In genomic region chr14:10139311-10139710, GRCm38 (mm10) we compare ENCODE assay signal across 20 mouse cellular contexts.
DNase-seq lines count a peak whose midpoint lies in the region; ATAC-seq and TF ChIP-seq lines count a peak whose summit lies in the region.
"Had no signal": no experiment of that assay in that cellular context is flagged by ENCODE, and none has a peak within 500 bp of the region (broad histone marks: within the 10 kb centered on the region; RNA-seq: fewer than 3 reads in every experiment).

No protein-coding gene starts in this region.

- H3K4me2 ChIP-seq in liver, embryonic 11.5 days: no peak overlapping the region
- no peak overlapping the region for H3K4me2 ChIP-seq in midbrain, embryonic 14.5 days (ENCODE audit: low read length)
- H3K4me2 ChIP-seq: embryonic facial prominence, embryonic 13.5 days; heart, embryonic 13.5 days; hindbrain, embryonic 14.5 days had no signal

- no peak overlapping the region for H3K4me3 ChIP-seq in liver, adult 2 months (ENCODE audit: insufficient read depth, low read depth, low read length)
- no peak overlapping the region for H3K4me3 ChIP-seq in liver, embryonic 11.5 days (ENCODE audit: low read depth, low read length)
- no peak overlapping the region for H3K4me3 ChIP-seq in midbrain, embryonic 14.5 days (replicated peaks; ENCODE audit: low read depth, low read length)
- H3K4me3 ChIP-seq: embryonic facial prominence, embryonic 13.5 days; gastrocnemius, adult 2 months; heart, embryonic 13.5 days had no signal

- TF ChIP-seq POLR2A in liver, adult 2 months (IDR thresholded peaks at IDR 0.05; ENCODE audit: extremely low read depth, insufficient read depth, low read length): no peak

- no peaks in the 10 kb centered on the region for H3K27me3 ChIP-seq in liver, adult 2 months (ENCODE audit: control insufficient read depth, insufficient read depth, low read length)
- no peaks in the 10 kb centered on the region for H3K27me3 ChIP-seq in liver, embryonic 11.5 days (replicated peaks; ENCODE audit: control insufficient read depth, insufficient read depth, low read length)
- H3K27me3 ChIP-seq in midbrain, embryonic 14.5 days (ENCODE audit: control insufficient read depth, insufficient read depth, low read length): no peaks in the 10 kb centered on the region
- H3K27me3 ChIP-seq: embryonic facial prominence, embryonic 13.5 days; heart, embryonic 13.5 days had no signal

- H3K27ac ChIP-seq in liver, adult 2 months (replicated peaks; ENCODE audit: insufficient read depth, low read depth, low read length): no peak overlapping the region
- no peak overlapping the region for H3K27ac ChIP-seq in liver, embryonic 11.5 days (ENCODE audit: low read depth, low read length)
- no peak overlapping the region for H3K27ac ChIP-seq in midbrain, embryonic 14.5 days (replicated peaks; ENCODE audit: low read depth, low read length)
- H3K27ac ChIP-seq: embryonic facial prominence, embryonic 13.5 days; gastrocnemius, adult 2 months; heart, embryonic 13.5 days; hindbrain, embryonic 14.5 days had no signal

- DNase-seq in liver, adult 2 months (ENCODE audit: extremely low read depth, low read depth, low spot score): peak; percentile 27
- no peak for DNase-seq in liver, embryonic 11.5 days (ENCODE audit: low spot score)
- no peak for DNase-seq in midbrain, embryonic 14.5 days
- DNase-seq in cerebellum, postnatal 10 days: no peak
- no peak for DNase-seq in ovary, adult 18-20 months (ENCODE audit: low spot score)
- DNase-seq: adrenal gland, adult 2 months; adrenal gland, postnatal 25 days; cerebellum, adult 11 months; cerebellum, adult 8-10 months; cerebellum, postnatal 25 days; gastrocnemius, adult 2 months; gastrocnemius, postnatal 25 days; heart, adult 11 months; heart, postnatal 36 days had no signal

- H3K9me3 ChIP-seq in liver, embryonic 11.5 days (ENCODE audit: control insufficient read depth, low read length): no peaks in the 10 kb centered on the region
- H3K9me3 ChIP-seq in midbrain, embryonic 14.5 days (ENCODE audit: control insufficient read depth, low read length): no peaks in the 10 kb centered on the region
- H3K9me3 ChIP-seq: embryonic facial prominence, embryonic 13.5 days; heart, embryonic 13.5 days had no signal

- no peak for TF ChIP-seq CTCF in liver, adult 2 months (IDR thresholded peaks at IDR 0.05; ENCODE audit: low read depth, low read length)

- no peaks in the 10 kb centered on the region for H3K79me2 ChIP-seq in liver, adult 2 months (ENCODE audit: control insufficient read depth, insufficient read depth, low read length)

- H3K36me3 ChIP-seq in liver, adult 2 months (ENCODE audit: control insufficient read depth, insufficient read depth, low read length): no peaks in the 10 kb centered on the region
- H3K36me3 ChIP-seq in liver, embryonic 11.5 days (ENCODE audit: control insufficient read depth, insufficient read depth, low read length): no peaks in the 10 kb centered on the region
- H3K36me3 ChIP-seq in midbrain, embryonic 14.5 days (ENCODE audit: control insufficient read depth, insufficient read depth, low read length): no peaks in the 10 kb centered on the region
- H3K36me3 ChIP-seq: embryonic facial prominence, embryonic 13.5 days; heart, embryonic 13.5 days had no signal

- no peaks in the 10 kb centered on the region for H3K4me1 ChIP-seq in liver, adult 2 months (ENCODE audit: control insufficient read depth, insufficient read depth, low read length)
- no peaks in the 10 kb centered on the region for H3K4me1 ChIP-seq in liver, embryonic 11.5 days (replicated peaks; ENCODE audit: control insufficient read depth, insufficient read depth, low read length)
- H3K4me1 ChIP-seq in midbrain, embryonic 14.5 days (ENCODE audit: control insufficient read depth, insufficient read depth, low read length): no peaks in the 10 kb centered on the region
- H3K4me1 ChIP-seq: embryonic facial prominence, embryonic 13.5 days; heart, embryonic 13.5 days had no signal

- no peak for ATAC-seq in liver, embryonic 11.5 days (replicated peaks; ENCODE audit: low FRiP score)
- peak; percentile 75 to 80 for ATAC-seq in hematopoietic stem cell, adult 5-6 weeks (replicated peaks in 1 of 2; ENCODE audit: insufficient read depth in 1 of 2, low FRiP score in 2 of 2, low TSS enrichment in 1 of 2, low read depth in 1 of 2, poor library complexity in 2 of 2, severe bottlenecking in 2 of 2)
- ATAC-seq in monocyte, adult 5-6 weeks (replicated peaks; ENCODE audit: insufficient number of reproducible peaks, low FRiP score, low TSS enrichment, poor library complexity, severe bottlenecking): peak; percentile 82; the same call in 1 of the 2 replicates
- ATAC-seq in midbrain, embryonic 14.5 days (ENCODE audit: low FRiP score, low TSS enrichment): no peak
- ATAC-seq: forebrain, embryonic 14.5 days had no signal

- H3K9ac ChIP-seq in liver, adult 2 months (ENCODE audit: low read depth, low read length): no peak overlapping the region
- H3K9ac ChIP-seq in liver, embryonic 11.5 days (ENCODE audit: low read depth, low read length): no peak overlapping the region
- no peak overlapping the region for H3K9ac ChIP-seq in midbrain, embryonic 14.5 days (replicated peaks; ENCODE audit: low read length)
- H3K9ac ChIP-seq: embryonic facial prominence, embryonic 13.5 days; heart, embryonic 13.5 days; hindbrain, embryonic 14.5 days had no signal

Comparison
In these comparisons a context has a peak if more than half of its experiments do, and no peak if none do; other contexts are left out.
1. ATAC-seq: peak in hematopoietic stem cell, adult 5-6 weeks (2 of 2) and monocyte, adult 5-6 weeks (single experiment); none in liver, embryonic 11.5 days (single experiment) and midbrain, embryonic 14.5 days (single experiment).